Mouse (Mus musculus) adipocyte (in vitro differentiated cells): ENCODE data around the gene Arrdc5.

ENCODE experiments used
- DNase-seq: peaks from one replicate; pipeline ENCODE4 v3.0.0-alpha.2; 2016; ENCODE audit warnings: low spot score

Gene Arrdc5

DNA sequence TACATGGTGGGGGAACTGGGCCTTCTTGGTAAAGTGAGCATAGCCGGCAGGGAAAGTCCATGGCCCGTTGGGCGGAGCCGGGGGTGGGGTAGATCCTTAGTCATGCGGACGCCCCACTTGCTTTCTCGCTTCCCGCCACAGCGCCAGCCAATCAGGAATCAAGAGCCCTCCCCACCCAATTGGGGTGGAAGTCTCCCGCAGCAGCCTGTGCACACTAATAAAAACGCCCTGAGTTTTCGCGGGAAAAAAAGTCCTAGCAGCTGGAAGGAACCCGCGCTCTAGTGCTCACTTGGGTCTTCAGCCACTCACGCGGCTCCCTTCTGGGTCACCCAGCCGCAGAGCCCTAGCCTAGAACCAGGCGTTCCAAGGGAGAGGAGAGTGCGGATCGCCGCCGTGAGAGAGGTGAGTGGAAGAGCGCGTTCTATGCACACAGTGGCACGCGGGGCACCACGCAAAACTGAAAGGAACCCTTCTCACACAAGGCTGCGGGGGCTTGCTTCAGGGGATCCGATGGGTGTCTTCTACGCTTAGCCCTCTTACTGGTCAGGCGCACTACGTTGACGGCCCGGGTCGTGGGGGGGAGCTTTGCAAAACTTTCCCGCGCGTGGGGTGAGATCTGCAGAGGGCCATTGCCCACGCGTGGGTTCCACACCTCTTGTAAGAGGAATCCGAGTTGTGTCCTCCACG lies 3.2 kb upstream of the Arrdc5 start, which contains the start of gene Uhrf1:
TSS of gene Uhrf1 (plus strand) at position 162 of the 687 bp plus-strand sequence.
- DNase-seq = peak; percentile 47

DNA sequence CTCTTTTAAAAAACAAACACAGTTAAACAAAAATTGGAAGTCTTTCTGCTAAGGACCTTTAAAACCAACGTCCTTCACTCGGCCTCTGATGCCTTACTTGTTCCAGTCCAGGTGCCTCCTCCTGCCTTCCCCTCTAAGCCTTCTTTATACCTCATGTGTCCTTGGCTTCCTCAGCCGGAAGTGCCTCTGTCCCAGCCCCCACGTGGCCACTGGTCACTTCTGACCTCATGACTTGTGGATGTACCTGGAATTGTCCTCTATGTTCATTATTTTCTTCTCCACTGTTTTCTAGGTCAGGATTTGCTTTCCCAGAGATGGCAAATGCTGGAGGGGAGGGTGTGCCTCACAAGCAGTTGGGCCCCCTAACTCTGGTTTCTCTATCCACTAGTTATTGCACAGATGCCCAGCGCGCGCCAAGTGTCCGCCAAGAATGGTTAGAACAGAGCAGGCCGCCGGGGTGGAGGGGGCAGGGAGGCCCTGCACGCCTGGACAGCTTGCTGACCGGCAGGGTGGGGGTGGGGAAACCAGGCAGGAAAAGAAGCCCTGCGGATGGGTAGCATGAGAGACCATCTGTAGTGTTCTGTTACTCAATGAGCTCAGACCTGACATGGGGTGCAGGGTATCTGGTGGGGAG lies 2.4 kb upstream of the Arrdc5 start:
- DNase-seq = no peak

DNA sequence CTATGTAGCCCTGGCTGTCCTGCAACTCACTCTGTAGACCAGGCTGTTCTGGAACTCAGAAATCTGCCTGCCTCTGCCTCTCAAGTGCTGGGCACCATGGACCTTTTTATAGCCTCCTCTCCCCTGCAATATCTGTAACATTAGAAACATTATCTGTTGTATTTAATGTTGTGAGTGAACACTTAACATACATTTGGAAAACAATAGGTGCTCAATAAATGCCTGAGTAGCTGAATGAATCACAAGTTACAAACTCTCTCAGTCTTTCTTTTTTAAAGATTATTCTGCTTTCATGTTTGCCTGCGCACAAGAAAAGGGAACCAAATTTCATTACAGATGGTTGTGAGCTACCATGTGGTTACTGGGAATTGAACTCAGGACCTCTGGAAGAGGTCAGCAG lies 1.8 kb downstream of the Arrdc5 start:
- DNase-seq = no peak

DNA sequence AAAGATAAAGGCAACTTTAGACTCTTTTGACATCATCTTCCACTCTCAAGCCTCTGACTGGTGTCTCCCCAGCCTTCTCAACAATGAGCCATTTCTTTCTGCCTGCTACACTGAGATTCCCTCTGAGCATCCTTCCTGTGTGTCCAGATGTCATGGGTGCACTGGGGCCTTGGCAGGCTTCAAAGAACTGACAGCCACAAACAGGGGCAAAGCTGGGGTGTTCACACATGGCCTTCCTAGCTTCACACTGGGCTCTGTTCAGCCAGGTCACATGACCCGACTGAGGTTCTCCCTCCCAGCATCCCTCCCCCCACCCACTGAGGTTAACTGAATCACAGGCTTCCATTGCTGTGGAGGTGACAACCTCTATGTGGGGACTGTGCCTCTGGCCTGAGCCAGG lies 3.9 kb downstream of the Arrdc5 start:
- DNase-seq = no peak

DNA sequence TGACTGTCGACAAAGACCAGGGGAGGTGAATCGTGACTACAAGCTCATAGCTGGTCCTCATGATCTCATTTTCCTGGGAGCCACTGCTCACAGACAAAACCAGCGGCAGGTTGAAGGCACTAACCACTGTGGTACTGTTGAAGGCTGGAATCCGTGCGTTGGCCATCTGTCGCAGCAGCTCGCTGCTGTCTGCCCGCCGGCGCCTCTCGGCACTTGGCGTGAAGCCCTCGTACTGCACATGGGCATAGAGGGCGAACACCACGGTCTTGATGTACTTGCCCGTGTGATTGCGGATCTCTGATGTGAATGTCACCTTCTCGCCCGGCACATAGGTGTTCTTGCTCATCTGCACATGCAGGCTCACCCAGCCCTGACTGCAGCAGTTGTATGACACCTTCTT lies 5.8 kb downstream of the Arrdc5 start:
- no peak for DNase-seq

DNA sequence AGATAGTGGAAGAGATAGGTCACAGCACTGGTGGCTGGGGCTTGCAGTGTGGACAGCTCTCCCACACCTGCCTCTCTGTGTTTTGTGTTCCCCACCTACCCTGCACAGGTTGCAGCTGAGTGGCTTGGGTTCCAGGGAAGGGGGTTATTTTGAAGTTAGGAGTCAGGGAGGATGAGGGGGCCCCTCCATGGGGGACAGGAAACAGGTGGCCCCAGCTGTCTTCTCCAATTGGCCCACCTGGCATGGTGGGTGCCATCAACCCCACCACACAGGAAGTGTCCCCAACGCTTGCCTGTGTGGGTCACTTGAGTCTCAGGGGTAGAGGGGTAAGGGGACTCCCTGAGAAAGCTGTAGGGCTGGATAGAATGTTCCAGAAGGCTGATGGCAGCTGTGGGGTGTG lies 6.8 kb downstream of the Arrdc5 start:
- no peak for DNase-seq

DNA sequence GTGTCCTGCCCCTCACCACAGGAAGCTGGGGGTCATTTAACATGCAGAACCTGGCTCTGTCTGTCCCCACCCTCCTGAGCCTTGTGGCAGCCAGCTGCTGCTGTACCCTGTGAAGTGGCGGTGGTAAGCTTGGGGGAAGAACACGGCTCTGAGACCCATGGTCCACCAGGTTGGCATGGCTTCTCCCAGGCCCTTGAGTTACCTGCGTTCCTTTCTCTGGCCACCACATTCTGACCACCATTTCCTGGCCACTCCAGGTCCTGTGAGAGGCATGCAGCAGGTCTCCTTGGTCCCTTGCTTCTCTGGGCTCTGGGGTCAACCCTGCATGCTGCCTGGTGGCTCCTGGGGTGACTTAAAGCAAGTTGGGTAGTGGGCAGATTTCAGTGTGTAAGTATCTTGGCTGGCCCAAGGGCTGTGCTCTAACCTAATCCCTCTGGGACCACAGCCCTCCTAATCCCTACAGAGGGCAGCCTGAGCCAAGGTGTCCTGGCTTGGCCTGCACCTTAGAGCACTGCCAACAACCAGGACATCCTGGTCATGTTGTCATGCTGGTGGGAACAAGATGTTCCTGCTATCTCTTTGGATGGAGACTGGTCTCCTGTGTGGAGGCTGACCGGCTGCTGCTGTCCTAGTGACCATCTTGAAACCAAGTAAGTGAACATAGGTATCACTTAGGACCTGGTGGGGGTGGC lies 7.4 kb downstream of the Arrdc5 start, which contains the start of gene Plin3:
TSS of gene Plin3 (minus strand) at position 343 of the 692 bp plus-strand sequence.
- no peak for DNase-seq

DNA sequence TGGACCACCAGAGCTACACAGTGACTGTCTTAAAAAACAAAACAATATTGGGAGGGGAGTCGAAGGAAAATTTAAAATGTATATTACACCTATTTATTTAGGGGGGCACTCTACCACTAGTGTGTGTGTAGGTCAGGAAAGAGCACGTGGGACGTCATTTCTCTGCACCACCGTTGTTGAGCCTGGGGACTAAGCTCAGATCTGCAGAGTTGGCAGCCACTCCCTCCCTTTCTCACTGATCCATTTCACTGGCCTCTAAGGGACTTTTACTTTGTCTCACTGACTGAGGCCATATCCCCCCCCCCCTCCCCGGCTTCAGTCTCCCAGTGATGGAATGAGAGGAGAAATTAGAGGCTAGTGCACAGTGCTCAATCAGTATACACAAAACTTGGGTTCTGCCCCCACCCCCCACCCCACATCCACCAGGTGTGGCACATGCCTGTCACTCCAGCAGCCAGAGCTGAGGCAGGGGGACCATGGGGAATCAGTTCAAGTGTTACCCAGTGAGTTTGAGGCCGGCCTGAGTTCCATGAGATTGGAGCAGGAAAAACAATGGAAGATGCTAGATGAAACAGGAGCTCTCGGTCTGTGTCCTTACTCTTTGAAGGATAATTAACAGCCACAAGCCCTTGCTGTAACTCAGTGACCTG lies 8.1 kb downstream of the Arrdc5 start:
- DNase-seq = no peak

DNA sequence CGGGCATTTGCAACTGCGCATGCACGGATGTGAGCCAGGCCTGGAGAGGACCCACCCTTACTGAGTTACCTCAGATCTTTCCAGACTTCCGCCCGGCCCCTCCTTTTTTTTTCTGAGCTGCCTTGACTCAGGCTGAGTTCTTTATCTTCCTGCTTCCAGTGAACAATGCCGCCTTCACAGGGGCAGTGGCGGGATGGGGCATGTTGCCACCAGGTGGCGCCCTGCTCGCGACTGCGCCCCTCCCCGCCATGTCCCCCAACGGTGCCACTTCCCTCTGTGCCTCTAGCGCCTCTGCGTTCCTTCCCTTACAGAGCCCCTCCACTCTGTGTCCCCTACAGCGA lies 8.9 kb downstream of the Arrdc5 start:
- peak; percentile 94 for DNase-seq

DNA sequence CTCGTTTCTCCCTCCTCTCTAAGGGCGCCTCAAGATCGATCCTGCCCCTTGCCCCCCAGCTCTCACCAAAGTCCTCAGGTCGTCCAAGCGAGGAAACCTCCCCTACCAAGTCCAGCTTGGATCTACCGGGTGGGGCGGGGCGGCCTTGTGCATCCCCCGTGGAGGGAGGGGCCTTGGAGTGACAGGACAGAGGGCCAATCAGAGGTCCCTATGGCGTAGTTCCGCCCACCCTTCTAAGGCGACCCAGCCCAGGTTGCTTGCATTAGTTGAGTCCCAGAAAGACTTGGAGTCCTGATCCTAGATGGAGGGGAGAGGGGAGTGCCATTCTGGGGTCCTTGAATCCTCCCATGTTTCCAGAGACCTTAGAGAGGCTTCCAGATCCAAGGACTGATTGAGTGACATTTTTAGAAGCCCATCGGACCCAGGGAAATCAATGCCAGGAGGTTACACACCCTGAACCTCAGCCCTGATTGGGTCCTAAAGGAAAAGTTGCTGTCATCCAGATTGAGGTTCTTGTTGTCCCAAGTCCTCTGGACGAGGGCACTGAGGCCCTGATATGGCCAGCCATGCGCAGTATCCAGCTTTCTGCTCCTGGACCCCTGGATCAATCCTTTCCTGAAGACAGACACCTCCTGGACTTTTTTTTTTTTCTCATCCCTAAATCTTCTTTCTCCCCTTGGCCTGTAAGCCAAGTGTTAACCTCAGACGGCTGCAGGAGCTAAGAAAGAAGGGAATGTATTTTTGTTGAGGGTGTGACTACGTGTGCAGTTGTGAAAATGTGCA lies 9.5 kb downstream of the Arrdc5 start:
- peak; percentile 98 for DNase-seq

DNA sequence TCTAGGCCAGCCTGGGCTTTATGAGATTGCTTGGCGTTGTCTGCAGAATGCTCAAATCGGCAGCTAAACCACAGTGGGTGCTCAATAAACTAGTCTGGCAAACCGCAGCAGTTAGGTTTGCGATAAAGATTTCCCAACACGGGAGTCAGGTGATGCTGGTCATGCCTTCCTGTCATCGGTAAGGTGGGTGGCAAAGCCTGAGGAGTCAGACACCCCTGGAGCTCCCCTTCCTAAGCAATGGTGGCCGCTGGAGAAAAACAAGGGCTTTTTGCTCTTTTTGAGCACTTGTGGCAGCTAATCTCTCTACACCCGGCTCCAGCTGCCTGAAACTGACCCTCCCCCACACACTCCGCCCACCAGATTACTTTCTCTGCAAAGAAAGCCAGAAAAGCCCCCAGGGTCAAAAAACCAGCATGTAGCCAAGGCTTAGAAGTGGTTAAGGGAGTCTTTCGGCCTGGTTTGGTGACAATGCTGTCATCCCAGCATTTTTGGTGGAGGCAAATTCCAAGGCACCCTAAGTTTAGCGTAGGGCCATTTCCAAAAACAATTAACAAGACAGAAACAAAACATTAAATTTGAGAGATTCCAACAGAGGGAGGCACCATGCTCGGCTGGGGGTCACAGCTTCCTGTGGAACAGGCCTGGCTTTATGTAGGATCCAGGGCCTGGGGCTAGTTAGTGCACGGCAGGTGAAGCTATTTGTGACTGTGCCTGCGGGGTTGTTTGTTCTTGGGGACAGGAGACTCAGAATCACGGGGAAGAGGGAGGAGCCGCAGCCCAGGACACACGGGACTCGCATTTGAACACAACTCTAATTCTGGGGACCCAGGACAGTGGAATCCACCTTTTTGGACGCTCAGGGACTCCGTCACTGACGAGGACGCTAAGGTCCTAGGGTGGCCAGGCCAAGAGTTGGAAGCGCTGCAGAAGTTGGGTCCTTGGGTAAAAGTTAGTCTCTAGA lies 10.4 kb downstream of the Arrdc5 start:
- peak; percentile 51 for DNase-seq

DNA sequence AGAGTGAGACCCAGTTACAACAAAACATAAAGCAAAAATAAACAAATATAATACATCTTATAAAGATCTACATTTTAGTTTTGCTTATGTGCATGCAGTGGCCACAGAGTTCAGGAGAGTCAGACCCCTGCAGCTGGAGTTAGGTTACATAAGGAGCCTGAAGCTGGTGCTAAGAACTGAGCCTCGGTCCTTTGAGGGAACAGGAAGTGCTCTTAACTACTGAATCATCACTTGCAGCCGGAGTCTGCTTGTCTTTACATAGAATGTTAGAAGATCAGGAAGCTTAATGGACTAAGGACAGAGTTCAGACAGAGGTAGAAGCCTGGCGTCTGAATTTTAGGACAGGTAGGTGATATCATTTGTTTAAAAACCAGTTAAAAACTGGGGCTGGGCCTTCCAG lies 11.2 kb downstream of the Arrdc5 start:
- no peak for DNase-seq

DNA sequence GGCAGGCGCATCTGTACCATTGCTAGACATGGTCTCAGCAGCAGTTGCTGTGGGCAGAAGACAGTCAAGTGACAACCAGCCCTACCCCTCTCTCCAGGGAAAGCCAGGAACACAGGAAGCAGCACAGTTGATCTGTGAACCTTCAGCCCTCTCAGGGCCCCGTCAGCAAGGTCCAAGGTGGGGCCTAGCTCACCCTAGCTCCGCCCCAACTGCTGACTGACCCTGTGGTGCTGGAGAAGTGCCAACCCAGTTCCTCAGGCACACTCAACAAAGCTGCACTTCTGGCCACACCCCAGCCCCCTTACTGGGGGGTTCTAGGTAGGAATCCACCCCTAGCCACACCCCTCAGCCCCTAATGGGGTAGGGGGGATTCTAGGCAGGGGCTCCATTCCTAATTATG lies 12.3 kb downstream of the Arrdc5 start:
- DNase-seq = no peak

DNA sequence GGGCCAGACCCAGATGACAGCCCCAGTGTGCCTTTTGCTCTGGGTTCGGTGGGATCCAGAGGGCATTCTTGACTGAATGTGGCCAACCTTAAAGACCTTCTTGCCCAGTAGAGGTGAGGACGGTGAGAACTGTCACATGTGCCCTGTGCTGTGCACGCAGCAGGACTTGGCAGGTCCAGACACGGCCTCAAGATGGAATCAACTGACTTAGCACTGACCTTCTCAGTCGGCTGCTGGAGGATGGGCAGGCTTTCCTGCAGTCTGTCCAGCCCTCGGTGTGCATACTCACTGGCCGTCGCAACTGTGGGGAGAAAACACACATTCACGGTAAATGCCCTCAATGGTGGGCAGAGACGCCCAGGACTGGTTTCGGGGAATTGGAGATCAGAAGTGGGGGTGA lies 14.1 kb downstream of the Arrdc5 start:
- DNase-seq = no peak

DNA sequence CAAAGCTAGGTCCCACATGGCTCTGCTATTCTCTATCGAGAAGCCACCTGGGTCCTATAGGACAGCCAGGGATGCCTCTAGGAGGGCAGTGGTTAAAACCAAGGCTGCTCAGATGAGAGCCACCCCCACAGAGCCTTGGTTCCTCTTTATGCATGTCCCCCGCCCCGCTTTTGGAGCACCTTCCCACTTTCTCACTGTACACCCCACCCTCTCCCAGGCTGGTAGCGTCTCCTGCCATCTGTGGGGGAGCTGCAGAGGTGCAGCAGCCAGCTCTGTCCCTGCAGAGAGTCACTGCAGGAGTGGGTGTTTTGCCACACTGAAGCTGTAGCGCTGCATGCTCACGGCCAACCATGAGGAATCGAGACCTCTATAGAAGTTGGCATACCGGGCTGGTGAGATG lies 16.8 kb downstream of the Arrdc5 start:
- DNase-seq = no peak

DNA sequence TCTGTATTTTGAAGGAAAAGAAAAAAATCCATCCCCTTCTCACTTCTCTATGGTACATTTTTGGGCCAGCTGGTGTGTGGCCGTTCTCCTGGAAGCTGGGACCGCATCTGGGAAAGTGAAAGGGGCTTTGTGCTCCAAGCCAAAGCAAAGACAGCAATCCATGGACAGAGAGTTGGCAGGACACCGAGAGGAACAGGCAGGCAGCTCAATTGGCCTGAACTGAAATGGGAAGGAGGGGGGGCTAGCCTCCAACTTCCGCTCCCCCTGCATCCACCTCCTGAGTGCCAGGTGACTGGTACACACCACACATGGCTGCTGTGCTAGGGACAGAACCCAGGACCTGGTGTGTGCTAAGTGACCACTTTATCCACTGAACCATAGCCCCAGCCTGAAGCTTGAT lies 17.3 kb downstream of the Arrdc5 start:
- no peak for DNase-seq

DNA sequence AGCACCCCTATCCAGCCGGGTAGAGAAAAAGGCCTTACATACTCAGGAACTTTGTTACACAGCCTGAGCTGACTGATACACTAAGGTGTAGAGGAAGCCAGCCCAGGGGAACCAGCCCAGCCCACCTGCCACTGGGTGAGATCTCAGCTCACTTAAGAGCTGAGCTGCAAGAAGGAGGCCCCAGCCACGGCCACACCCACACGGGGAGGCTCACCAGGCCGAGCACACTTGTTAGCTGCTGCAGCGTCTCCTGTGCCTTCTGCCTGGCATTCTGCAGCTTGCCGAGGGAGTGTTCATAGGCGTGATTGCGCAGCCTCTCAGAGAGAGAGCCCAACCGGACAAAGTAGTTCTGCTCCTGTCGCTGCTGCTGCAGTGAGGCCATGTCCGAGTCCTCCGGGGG lies 18.9 kb downstream of the Arrdc5 start:
- DNase-seq = no peak

DNA sequence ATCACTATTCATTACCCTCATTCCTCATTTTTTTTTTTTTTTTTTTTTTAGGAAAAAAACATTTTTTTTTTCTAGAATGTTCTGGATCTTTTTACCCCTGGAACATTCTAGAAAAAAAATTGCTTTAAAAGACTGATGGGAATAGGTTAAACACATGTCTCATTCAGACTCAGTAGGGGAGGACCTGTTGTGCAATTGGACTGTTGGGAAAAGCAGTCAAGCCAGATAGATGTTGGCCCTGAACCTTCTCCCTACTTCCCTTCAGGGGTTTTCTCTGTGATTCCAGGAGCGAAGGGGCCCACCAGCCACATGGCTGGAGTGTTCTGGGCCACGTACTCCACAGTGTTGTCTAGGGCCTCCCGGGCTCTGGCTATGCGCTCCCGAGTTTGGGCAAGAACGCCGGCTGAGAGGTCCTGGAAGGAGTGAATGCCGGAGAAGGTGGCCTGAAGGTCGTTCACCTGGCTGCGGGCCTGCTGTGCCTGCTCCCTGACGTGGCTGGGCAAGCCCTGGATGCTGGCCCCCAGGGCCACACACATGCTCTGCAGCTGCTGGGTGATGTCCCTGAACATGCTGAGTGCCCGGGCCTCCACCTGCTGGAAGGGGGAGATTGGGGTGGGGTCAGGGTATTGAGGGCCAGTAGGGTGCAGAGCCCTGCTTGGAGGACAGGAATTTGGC lies 20.5 kb downstream of the Arrdc5 start:
- DNase-seq = no peak

DNA sequence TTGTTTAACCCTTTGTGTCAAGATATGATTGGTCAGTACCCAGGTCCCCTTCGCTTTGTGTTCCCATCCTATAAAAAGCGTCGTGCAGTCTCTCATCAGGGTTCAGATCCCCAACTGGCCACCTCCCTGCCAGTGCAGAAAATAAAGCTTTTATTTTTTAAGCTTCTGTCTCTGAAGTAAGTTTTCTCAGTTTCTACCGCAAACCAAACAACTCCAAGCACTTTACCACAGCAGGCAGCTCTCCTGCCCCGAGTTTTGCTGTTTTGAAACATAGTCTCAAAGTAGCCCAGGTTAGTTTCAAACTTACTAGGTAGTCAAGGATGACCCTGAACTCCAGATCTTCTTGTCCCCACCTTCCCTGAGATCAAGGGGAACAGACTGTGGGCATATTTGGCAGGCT lies 21.7 kb downstream of the Arrdc5 start:
- DNase-seq = no peak

DNA sequence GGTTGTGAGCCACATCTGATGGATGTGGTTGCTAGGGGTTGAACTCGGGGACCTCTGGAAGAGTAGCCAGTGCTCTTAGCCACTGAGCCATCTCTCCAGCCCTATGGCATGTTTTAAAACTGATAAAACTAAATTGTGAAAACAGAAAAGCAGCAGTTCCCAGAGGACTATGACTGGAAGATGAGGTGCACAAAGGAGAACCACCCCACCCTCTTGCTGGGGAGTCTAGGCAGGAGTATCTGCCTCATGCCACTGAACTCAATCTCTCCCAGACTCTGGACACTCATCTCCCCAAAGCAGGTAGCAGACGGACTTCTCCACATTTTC lies 22.6 kb downstream of the Arrdc5 start:
- DNase-seq = no peak
